Mouse (Mus musculus) retina, adult 2 months (tissue): ENCODE results near the gene Tjp2.
"Not testable (repeated sequence)": the region's sequence is repeated elsewhere in the genome, so short reads cannot be mapped to it uniquely, and the experiment has no call there.

Source experiments
- DNase-seq: peaks from one replicate; pipeline ENCODE4 v3.0.0-alpha.2; 2012; ENCODE audit warnings: low read depth, low spot score

The Tjp2 gene

GRCm38 (mm10) chr19:24224500-24225304, at the start of gene Tjp2:
Tjp2 (minus strand) TSS chr19:24225030.
- no peak for DNase-seq

GRCm38 (mm10) chr19:24274281-24274680, 49.5 kb upstream of the Tjp2 start:
- DNase-seq: no peak

- peak; percentile 91 for DNase-seq
These were observed 47.1 kb upstream of the Tjp2 start for GRCm38 (mm10) chr19:24271746-24272426.

GRCm38 (mm10) chr19:24271326-24271725, 46.5 kb upstream of the Tjp2 start:
- no peak for DNase-seq

GRCm38 (mm10) chr19:24268531-24268930, 43.7 kb upstream of the Tjp2 start:
- no peak for DNase-seq

- DNase-seq: no peak
These were observed 41.4 kb upstream of the Tjp2 start for GRCm38 (mm10) chr19:24266046-24266830.

- peak; percentile 68 for DNase-seq
These were observed 40.2 kb upstream of the Tjp2 start for GRCm38 (mm10) chr19:24264991-24265390.

- no peak for DNase-seq
These were observed 37.9 kb upstream of the Tjp2 start for GRCm38 (mm10) chr19:24262736-24263135.

GRCm38 (mm10) chr19:24259390-24260351, 34.8 kb upstream of the Tjp2 start:
- DNase-seq: no peak

- DNase-seq: no peak
These were observed 33.5 kb upstream of the Tjp2 start for GRCm38 (mm10) chr19:24258368-24258767.

- DNase-seq: no peak
These were observed 33.1 kb upstream of the Tjp2 start for GRCm38 (mm10) chr19:24257962-24258361.

GRCm38 (mm10) chr19:24253657-24254260, 28.9 kb upstream of the Tjp2 start:
- DNase-seq: no peak

GRCm38 (mm10) chr19:24251869-24252268, 27.0 kb upstream of the Tjp2 start:
- no peak for DNase-seq

- no peak for DNase-seq
These were observed 18.5 kb upstream of the Tjp2 start for GRCm38 (mm10) chr19:24243340-24243739.

GRCm38 (mm10) chr19:24241799-24242546, 17.1 kb upstream of the Tjp2 start:
- DNase-seq: no peak

GRCm38 (mm10) chr19:24241271-24241670, 16.4 kb upstream of the Tjp2 start:
- DNase-seq: no peak

- DNase-seq: no peak
These were observed 13.2 kb upstream of the Tjp2 start for GRCm38 (mm10) chr19:24238011-24238410.

- not testable (repeated sequence) for DNase-seq
These were observed 7.5 kb upstream of the Tjp2 start for GRCm38 (mm10) chr19:24232356-24232755.

- no peak for DNase-seq
These were observed 471 bp upstream of the Tjp2 start for GRCm38 (mm10) chr19:24225305-24225696.

- no peak for DNase-seq
These were observed 979 bp downstream of the Tjp2 start for GRCm38 (mm10) chr19:24223851-24224251.
